Mouse (Mus musculus) midbrain, embryonic 16.5 days (tissue): ENCODE measurements around the gene Piwil4. TPM values are rescaled to one million over a fixed set of nuclear protein-coding genes. Genes with fewer than 3 reads are reported as not detected.

Source experiments
- ATAC-seq: fragments of 200-750 bp; cut with Nextera tagmentation; 2 replicates; pipeline ENCODE4 v1.8.0; 2017; ENCODE audit warnings: moderate TSS enrichment
- H3K27ac ChIP-seq: fragments of 300-500 bp; sonication (generic); 2 replicates; pipeline ENCODE4 v1.5.1; 2014; ENCODE audit warnings: mild to moderate bottlenecking, low read length, mixed read lengths
- H3K27me3 ChIP-seq: fragments of 300-500 bp; sonication (generic); 2 replicates; pipeline ENCODE4 v1.6.1; 2014; ENCODE audit warnings: low read depth, low read length, mixed read lengths; ENCODE audit not compliant: control insufficient read depth, insufficient read depth
- H3K36me3 ChIP-seq: fragments of 300-500 bp; sonication (generic); 2 replicates; pipeline ENCODE4 v1.6.1; 2014; ENCODE audit warnings: mild to moderate bottlenecking, low read length, moderate library complexity, mixed read lengths; ENCODE audit not compliant: control insufficient read depth, insufficient read depth
- H3K4me1 ChIP-seq: fragments of 300-500 bp; sonication (generic); 2 replicates; pipeline ENCODE4 v1.6.1; 2014; ENCODE audit warnings: mild to moderate bottlenecking, low read length, mixed read lengths; ENCODE audit not compliant: control insufficient read depth, insufficient read depth
- H3K4me2 ChIP-seq: fragments of 300-500 bp; sonication (generic); 2 replicates; pipeline ENCODE4 v1.6.1; 2014; ENCODE audit warnings: mild to moderate bottlenecking, low read length, mixed read lengths
- H3K4me3 ChIP-seq: fragments of 300-500 bp; sonication (generic); 2 replicates; pipeline ENCODE4 v1.5.1; 2014; ENCODE audit warnings: low read depth, mild to moderate bottlenecking, low read length, moderate library complexity, mixed read lengths
- H3K9ac ChIP-seq: fragments of 300-500 bp; sonication (generic); 2 replicates; pipeline ENCODE4 v1.6.1; 2014; ENCODE audit warnings: low read depth, low read length, mixed read lengths
- H3K9me3 ChIP-seq: fragments of 300-500 bp; sonication (generic); replicated peaks from 2 replicates; pipeline ENCODE4 v1.6.1; 2014; ENCODE audit warnings: mild to moderate bottlenecking, low read length, mixed read lengths; ENCODE audit not compliant: control insufficient read depth, poor library complexity, severe bottlenecking
- WGBS: fragments of 180-500 bp; shearing (Covaris S2); extraction: QIAGEN DNeasy Blood & Tissue Kit; methylation state at CpG from one replicate; pipeline ENCODE4 v1.1.7; 2014; 5-methylcytosine and 5-hydroxymethylcytosine counted together
- polyA plus RNA-seq: library from polyadenylated mRNA; unstranded; fragments of >200 nt; fragmentation: Nextera tagmentation; extraction: Ambion mirVana; gene quantifications from 2 replicates; pipeline ENCODE4 v1.2.1, GENCODE M21; 2015

The Piwil4 gene
- polyA plus RNA-seq, 1 experiment from 2014 or later: 0.34 TPM

GRCm38 (mm10) chr9:14739498-14740150 is 909 bp downstream of the Piwil4 start:
- H3K4me2 ChIP-seq: no peak overlapping the region
- no peaks in the 10 kb centered on the region for H3K4me1 ChIP-seq
- H3K9ac ChIP-seq: no peak overlapping the region
- no peaks in the 10 kb centered on the region for H3K9me3 ChIP-seq
- H3K27me3 ChIP-seq: no peaks in the 10 kb centered on the region
- no peak overlapping the region for H3K27ac ChIP-seq
- H3K36me3 ChIP-seq: no peaks in the 10 kb centered on the region
- H3K4me3 ChIP-seq: no peak overlapping the region
- ATAC-seq: no peak
- 90% methylated on average over 4 of the region's 4 CpGs for WGBS

GRCm38 (mm10) chr9:14730941-14731541 is 9.5 kb downstream of the Piwil4 start:
- H3K27me3 ChIP-seq: no peaks in the 10 kb centered on the region
- H3K9me3 ChIP-seq: no peaks in the 10 kb centered on the region
- H3K4me3 ChIP-seq: no peak overlapping the region
- H3K9ac ChIP-seq: no peak overlapping the region
- whole genome bisulfite sequencing: 59% methylated on average over 9 of the region's 9 CpGs
- no peak overlapping the region for H3K4me2 ChIP-seq
- peak; percentile 51; the same call in 1 of the 2 replicates for ATAC-seq
- H3K4me1 ChIP-seq: no peaks in the 10 kb centered on the region
- H3K36me3 ChIP-seq: no peaks in the 10 kb centered on the region
- no peak overlapping the region for H3K27ac ChIP-seq

- no peak for ATAC-seq
These were observed 12.2 kb downstream of the Piwil4 start for GRCm38 (mm10) chr9:14728365-14728764.

GRCm38 (mm10) chr9:14726629-14727028 is 13.9 kb downstream of the Piwil4 start:
- Histone ChIP-seq H3K9me3 (no peaks in the 10 kb centered on the region), H3K27ac (no peak overlapping the region), H3K9ac (no peak overlapping the region), H3K4me3 (no peak overlapping the region), H3K4me1 (no peaks in the 10 kb centered on the region), H3K4me2 (no peak overlapping the region), H3K36me3 (no peaks in the 10 kb centered on the region), H3K27me3 (no peaks in the 10 kb centered on the region)
- no peak for ATAC-seq
- 92% methylated on average over 4 of the region's 4 CpGs for WGBS

More at GRCm38 (mm10) chr9:14728365-14728764, 12.2 kb downstream of the Piwil4 start:
- H3K9me3 ChIP-seq: no peaks in the 10 kb centered on the region
- 85% methylated on average over 4 of the region's 4 CpGs for WGBS
- no peak overlapping the region for H3K9ac ChIP-seq
- H3K4me3 ChIP-seq: no peak overlapping the region
- H3K4me1 ChIP-seq: no peaks in the 10 kb centered on the region
- H3K27me3 ChIP-seq: no peaks in the 10 kb centered on the region
- H3K27ac ChIP-seq: no peak overlapping the region
- H3K36me3 ChIP-seq: no peaks in the 10 kb centered on the region
- H3K4me2 ChIP-seq: no peak overlapping the region

GRCm38 (mm10) chr9:14726005-14726404 is 14.5 kb downstream of the Piwil4 start:
- ATAC-seq: no peak
- WGBS: 91% methylated on average over 6 of the region's 6 CpGs
- Histone ChIP-seq H3K4me1 (no peaks in the 10 kb centered on the region), H3K4me3 (no peak overlapping the region), H3K27me3 (no peaks in the 10 kb centered on the region), H3K36me3 (no peaks in the 10 kb centered on the region), H3K9ac (no peak overlapping the region), H3K4me2 (no peak overlapping the region), H3K27ac (no peak overlapping the region), H3K9me3 (no peaks in the 10 kb centered on the region)

- H3K9ac ChIP-seq: no peak overlapping the region
- no peak overlapping the region for H3K4me3 ChIP-seq
- 86% methylated on average over 5 of the region's 5 CpGs for WGBS
- H3K27ac ChIP-seq: no peak overlapping the region
- no peaks in the 10 kb centered on the region for H3K36me3 ChIP-seq
- no peaks in the 10 kb centered on the region for H3K27me3 ChIP-seq
- no peak overlapping the region for H3K4me2 ChIP-seq
- no peaks in the 10 kb centered on the region for H3K4me1 ChIP-seq
- H3K9me3 ChIP-seq: no peaks in the 10 kb centered on the region
- no peak for ATAC-seq
These were observed 15.6 kb downstream of the Piwil4 start for GRCm38 (mm10) chr9:14724755-14725420.

- Histone ChIP-seq H3K4me1 (no peaks in the 10 kb centered on the region), H3K4me2 (no peak overlapping the region), H3K4me3 (no peak overlapping the region), H3K9ac (no peak overlapping the region), H3K27me3 (no peaks in the 10 kb centered on the region), H3K9me3 (no peaks in the 10 kb centered on the region), H3K36me3 (no peaks in the 10 kb centered on the region), H3K27ac (no peak overlapping the region)
- no peak for ATAC-seq
- WGBS: 79% methylated on average over 5 of the region's 5 CpGs
These were observed 18.9 kb downstream of the Piwil4 start for GRCm38 (mm10) chr9:14721610-14722009.

- no peaks in the 10 kb centered on the region for H3K36me3 ChIP-seq
These were observed 20.1 kb downstream of the Piwil4 start for GRCm38 (mm10) chr9:14720384-14720783.

GRCm38 (mm10) chr9:14718332-14718691 is 22.2 kb downstream of the Piwil4 start:
- 0 out of 2 replicates have a peak overlapping the region, but pooled peaks have one; percentile 13 for H3K4me2 ChIP-seq

More at GRCm38 (mm10) chr9:14720384-14720783, 20.1 kb downstream of the Piwil4 start:
- ATAC-seq: no peak
- Histone ChIP-seq H3K9me3 (no peaks in the 10 kb centered on the region), H3K27ac (no peak overlapping the region), H3K9ac (no peak overlapping the region), H3K4me3 (no peak overlapping the region), H3K4me2 (no peak overlapping the region), H3K27me3 (no peaks in the 10 kb centered on the region), H3K4me1 (no peaks in the 10 kb centered on the region)
- 52% methylated on average over 2 of the region's 2 CpGs for WGBS

More at GRCm38 (mm10) chr9:14718332-14718691, 22.2 kb downstream of the Piwil4 start:
- Histone ChIP-seq H3K4me1 (no peaks in the 10 kb centered on the region), H3K36me3 (no peaks in the 10 kb centered on the region), H3K9me3 (no peaks in the 10 kb centered on the region), H3K27ac (no peak overlapping the region), H3K27me3 (no peaks in the 10 kb centered on the region), H3K4me3 (no peak overlapping the region), H3K9ac (no peak overlapping the region)
- ATAC-seq: no peak
